Mouse (Mus musculus) spleen, embryonic (tissue): ENCODE measurements around the gene Adra2b.

ENCODE experiments used
- CTCF ChIA-PET: fragments of 350-600 bp; sonication (Branson Sonifier 250); formaldehyde crosslinking; loops from one replicate; lab custom pipeline; 2022; lab: Charles Lee

Adra2b gene

DNA sequence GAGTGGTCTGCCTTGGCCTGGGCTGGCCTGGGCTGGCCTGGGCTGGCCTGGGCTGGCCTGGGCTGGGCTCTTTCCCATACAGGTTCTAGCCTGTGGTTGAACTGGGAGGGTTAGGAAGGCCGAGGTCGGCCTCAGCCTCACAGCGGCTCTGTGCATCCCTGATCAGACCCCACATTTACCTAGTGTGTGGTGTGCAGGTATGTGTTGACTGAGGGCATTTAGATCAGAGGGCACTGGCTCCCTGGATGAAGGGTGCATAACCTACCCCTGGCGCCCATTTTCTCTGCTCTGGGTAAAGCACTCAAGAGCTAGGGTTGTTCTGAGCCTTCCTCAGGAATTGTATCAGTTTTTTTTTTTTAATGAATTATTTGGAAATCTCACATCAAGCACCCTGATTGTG is 24.6 kb upstream of the Adra2b start, which contains the start of gene Astl:
Astl (plus strand) TSS at position 224 of the 400 bp plus-strand sequence.
- CTCF ChIA-PET: interaction anchor here (0.7 to 0.9 kb wide), 2 partner anchors 24 to 749 kb away, joined by 3 read pairs; no protein-coding TSS in a partner anchor

DNA sequence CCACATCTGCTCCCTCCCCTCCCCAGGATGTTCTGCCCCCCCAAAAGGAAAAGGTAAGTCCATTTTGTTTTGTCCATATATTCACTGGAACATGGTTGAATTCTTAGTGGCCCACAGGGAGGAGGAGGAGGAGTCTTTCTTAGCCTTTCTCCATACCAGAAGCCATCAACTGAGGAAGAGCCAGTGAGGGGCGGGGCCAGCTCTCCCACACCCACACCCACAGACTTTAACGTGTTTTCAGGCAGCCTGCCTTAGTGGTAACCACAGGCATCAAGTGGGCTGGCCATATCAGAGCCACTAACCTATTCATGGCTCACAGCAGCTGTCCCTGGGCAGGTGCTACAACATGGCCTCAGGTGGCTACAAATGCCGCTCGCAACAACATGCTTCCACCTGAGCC is 24.2 kb upstream of the Adra2b start:
- CTCF ChIA-PET: interaction anchor here (0.7 to 0.9 kb wide), 3 partner anchors 14 to 749 kb away, joined by 3 read pairs; no protein-coding TSS in a partner anchor

DNA sequence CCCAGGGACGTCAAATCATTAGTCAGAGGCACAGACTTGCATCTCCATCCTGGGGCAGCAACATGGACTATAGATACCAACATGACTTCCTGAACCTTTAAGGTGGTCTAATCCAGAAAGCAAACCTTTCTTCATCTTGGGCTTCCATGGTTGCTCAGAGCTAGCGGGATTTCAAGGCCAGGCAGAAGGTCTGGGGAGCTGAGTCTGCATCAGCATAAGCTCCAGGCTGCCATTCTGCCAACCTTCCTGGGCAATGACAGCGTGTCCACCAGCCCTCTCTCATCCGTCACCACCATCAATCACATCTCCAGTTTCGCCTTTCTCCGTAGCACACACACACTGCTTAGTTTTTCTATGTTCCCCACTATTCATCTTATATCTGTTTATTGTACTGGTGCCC is 23.7 kb upstream of the Adra2b start:
- CTCF ChIA-PET: interaction anchor here (0.9 kb wide), 2 partner anchors 14 to 25 kb away, joined by 3 read pairs; no protein-coding TSS in a partner anchor

DNA sequence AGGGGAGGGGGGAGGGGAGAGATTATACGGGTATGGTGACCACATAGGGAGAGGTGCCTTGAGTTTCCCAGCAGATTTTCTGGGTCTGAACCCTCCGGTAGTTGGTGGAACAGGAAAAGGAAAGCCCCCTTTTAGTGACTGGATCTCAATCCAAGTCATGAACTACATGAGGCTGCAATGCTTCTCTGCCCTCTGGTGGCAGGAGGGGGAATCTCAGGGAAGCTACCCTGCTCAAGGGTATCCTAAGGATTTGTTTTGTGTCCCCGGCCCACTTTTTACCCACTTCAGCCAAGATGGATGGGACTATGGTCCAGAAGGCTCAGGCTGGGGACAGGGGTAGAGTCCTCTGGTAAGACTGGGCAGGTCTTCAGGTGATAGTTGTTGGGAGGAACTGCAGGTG is 21.8 kb upstream of the Adra2b start:
- CTCF ChIA-PET: interaction anchor here (0.6 to 2.3 kb wide), 5 partner anchors 14 to 78 kb away, joined by 3 to 15 read pairs (median 7); no protein-coding TSS in a partner anchor

DNA sequence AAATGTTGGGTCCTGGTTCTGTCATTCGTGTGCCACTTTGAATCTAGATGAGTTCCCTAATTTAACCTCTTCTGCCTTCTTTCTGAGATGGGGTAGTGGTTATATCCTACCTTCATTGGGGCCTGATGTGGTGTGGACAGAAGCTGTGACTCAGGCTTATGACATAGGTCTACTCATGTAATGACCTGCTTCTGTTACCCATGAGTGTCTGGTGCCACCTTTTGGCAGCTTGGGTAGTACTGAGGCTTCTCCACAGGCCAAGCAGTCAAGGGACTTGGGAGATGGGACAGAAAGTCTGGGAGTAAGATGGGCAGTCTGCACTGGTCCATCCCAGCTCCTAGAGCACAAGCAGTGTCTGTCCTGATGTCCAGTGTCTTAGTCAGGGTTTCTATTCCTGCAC is 16.7 kb upstream of the Adra2b start:
- CTCF ChIA-PET: interaction anchor here (1.1 kb wide), 1 partner anchor 40 kb away, joined by 4 read pairs; no protein-coding TSS in a partner anchor

DNA sequence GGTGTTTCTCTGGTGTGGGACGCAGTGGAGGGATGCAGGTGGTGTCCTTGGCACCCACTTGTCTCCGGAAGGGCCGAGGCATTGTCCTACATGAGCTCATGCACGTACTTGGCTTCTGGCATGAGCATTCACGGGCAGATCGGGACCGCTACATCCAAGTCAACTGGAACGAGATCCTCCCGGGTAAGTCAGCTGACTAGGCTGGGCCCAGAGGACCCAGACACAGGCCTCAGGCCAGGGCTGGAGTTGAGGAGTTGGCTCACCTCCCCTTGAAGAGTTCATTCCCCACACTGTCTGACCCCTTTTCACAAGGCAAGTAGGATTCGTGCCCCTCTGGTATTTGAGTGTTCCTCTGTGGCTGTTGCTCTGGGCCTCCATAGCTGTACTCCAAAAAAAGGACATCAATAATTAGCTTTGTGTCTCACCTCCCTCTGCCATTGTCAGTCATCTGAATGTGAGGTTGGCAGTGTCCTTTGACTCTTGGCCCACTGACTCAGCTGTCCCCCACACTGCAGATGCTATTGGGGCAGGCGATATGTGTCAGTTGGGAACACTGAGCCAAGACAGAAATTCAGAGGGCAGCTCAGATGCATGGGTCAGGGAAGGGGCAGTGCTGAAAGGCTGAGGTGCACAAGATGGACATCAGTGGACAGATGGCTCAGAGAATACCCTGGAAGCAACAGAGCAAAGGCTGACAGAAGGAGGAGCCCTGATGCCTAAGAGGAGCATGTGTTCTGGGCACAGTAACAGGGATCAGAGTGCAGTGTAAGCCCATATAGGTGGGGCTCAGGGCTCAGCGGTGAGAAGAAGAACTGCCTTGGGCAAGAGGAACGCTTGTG is 15.6 kb upstream of the Adra2b start:
- CTCF ChIA-PET: interaction anchor here (1.1 kb wide), 1 partner anchor 41 kb away, joined by 4 read pairs; no protein-coding TSS in a partner anchor

DNA sequence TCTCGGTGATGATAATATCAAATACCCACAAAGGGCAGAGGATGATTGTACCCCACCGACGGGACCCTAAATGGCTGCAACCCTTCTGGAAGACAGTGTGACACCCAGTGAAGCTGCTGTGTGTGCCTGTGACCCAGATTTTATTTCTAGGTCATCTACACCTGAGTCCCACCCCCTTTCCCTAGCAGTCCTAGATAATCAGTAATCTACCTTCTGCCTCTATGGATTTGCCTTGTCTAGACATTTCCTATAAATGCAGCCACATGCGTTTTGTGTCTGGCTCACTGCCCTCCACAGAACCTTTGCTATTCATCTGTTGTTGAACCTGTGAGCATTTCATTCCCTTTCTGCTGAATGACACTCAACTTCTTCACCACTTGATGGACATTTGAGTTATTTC is 9.1 kb upstream of the Adra2b start:
- CTCF ChIA-PET: no interaction called here

DNA sequence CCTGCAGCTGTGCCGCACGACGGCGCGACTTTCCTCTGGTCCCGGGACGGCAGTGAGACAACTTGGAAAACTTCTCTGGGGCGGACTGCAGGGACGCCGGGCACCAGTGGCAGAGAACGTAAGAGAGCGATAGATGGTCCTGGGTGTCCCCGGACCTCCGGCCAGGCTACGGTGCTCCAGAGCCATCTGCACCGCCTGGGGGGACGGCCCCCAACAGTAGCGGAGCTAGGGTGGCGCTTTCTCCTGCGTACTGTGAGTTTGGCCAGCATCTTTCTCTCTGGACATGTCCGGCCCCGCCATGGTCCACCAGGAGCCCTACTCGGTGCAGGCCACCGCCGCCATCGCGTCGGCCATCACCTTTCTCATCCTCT is 259 bp downstream of the Adra2b start:
- CTCF ChIA-PET: no interaction called here

DNA sequence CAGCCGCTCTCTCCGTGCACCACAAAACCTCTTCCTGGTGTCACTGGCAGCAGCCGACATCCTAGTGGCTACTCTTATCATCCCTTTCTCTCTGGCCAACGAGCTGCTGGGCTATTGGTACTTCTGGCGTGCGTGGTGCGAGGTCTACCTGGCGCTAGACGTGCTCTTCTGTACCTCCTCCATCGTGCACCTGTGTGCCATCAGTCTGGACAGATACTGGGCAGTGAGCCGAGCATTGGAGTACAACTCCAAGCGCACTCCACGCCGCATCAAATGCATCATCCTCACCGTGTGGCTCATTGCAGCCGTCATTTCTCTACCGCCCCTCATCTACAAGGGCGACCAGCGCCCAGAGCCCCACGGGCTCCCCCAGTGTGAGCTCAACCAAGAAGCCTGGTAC is 688 bp downstream of the Adra2b start:
- CTCF ChIA-PET: no interaction called here

DNA sequence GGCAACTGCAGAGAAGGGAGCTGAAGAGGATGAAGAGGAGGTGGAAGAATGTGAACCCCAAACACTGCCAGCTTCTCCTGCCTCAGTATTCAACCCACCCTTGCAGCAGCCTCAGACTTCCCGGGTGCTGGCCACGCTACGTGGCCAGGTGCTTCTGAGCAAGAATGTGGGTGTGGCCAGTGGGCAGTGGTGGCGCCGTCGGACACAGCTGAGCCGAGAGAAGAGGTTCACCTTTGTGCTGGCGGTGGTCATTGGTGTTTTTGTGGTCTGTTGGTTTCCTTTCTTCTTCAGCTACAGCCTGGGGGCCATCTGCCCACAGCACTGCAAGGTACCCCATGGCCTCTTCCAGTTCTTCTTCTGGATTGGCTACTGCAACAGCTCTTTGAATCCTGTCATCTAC is 1.4 kb downstream of the Adra2b start:
- CTCF ChIA-PET: no interaction called here

DNA sequence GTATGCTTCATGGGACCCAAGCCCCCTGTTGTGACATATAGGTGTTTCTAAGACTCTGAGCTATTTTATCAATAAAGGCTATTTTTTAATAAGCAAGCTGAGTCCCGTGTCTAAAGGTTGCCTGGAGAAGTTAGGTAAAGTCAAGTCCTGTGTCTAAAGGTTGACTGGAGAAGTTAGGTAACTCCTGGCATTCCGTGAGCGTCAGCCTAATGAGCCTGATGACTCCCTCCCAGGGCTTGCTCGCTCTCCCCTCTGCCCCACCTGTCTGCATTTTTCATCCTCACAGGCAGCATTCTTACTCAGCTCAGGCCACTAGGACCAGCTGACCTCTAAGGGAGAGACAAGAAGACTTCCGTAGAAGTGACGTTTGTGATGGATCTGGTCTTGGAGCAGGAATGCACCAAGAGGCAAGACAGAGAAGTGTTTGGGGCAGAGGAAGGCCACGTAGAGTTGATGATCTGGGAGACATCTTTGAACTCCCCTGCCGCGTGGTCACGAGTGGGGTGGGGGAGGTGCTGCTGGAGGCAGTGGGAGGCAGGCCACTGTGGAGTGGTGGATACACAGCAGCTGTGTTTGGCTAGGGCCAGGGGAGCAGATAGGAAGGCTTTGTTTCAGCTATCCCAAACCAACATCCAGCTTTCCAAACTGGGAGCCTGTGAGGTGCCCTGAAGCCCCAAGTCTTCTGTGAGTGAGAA is 4.3 kb downstream of the Adra2b start:
- CTCF ChIA-PET: no interaction called here

DNA sequence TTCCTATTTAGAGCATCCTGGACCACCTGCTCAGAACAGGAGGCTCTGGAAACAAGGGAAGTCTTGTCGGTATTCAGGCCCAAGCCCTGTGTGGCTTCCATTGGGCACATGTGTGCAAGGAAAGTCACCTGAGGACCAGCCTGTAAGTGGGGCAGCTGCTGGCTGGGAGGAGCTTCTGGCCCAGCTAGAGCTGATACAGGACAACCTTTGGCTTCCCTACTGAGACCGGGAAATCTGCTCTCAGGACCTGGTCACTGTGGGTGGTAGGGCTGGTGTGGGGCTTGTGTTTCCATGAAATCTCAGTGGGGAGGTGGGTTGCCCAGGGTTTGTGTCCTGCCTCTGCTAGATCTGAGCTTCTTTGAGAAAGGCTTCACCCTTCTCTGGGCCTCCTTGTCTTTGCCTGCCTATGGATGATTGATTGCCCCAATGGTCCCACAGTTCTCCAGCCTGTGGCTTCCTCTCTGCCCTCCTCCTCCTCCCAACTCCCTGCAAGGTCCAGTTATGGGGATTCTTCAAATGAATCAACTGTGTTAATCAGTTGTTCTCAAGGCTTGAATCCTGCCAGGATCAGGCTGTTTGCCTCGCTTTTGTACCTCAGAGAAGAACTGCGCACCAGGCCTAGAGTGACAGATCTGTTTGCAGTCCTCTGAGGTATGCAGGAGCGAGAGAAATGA is 6.8 kb downstream of the Adra2b start:
- CTCF ChIA-PET: no interaction called here

DNA sequence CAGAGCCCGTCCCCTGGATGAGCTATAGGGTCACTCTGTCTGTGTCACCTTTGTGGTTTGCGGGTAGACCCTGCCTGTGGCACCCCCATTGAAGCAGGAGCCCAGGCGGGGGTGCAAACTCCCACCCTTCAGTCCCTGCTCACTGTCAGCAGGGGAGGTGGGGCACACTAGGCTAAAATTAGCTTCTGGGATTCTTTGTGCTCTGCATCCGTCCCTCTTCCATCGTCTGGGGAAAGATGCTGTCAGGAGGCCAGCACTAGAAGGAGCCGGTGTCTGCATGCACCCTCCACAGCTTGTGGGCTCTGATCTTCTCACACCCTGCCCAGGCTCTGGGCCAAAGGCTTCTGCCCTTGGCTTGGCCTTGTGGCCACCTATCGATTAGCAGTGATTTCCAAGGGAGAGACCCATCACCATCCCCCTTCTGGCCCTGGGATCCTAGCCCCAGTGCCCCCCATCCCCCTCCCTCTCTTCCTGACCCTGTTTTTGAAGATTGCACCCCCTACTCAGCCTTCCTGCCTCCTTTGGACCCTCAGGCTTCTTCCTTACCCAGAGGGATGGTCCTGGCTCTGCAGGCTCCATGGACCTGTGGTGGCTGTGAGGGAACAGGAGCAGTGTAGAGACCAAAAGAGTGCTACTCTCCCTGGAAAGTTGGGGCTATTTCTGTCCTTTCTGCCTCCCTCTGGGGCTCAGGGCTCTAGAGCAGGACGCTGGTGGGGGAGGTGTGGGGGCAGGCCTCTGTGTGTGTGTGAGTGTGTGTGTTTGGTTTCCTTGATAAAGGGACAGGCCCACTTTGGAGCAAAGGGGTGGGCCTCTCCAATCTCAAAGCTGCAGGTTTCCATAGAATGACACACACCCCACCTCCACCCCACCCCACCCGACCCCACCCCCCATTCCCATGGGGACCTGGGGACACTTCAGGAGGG is 7.8 kb downstream of the Adra2b start:
- CTCF ChIA-PET: no interaction called here

DNA sequence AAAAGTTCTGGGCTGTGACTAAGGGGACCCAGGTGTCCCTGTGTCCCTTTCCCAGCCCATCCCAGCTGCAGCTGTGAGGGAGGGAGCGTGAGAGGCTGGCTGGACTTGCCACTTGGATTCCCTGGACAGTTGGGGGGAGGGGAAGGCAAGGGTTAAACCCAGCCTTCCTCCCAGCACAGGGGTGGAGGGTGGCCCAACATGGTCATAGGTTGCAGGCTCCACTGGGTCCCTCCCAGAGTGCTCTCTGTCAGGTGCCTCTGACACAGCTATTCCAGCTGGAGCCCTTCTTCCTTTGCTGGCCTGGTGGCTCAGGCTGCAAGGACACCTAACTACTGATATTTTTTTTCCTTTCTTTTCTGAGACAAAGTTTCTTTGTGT is 8.5 kb downstream of the Adra2b start:
- CTCF ChIA-PET: no interaction called here

DNA sequence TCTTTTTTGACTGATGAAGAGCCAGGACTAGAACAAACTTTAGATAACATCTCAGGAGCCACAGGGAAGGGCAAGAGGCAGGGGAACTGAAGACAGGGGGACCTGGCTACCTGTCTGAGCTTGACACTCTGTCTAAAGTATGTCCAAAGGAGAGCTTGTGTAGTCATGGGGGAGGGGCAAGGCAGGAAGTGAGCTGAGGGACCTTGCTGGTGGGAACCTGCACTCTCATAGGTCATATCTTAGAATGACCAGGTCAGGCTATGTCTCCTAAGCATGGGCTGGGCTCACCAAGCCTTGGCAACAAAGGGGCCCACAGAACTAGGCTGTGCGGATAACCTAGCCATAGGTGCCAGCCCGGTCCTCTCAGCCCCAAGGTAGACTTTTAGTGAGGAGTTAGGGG is 9.1 kb downstream of the Adra2b start:
- CTCF ChIA-PET: no interaction called here

DNA sequence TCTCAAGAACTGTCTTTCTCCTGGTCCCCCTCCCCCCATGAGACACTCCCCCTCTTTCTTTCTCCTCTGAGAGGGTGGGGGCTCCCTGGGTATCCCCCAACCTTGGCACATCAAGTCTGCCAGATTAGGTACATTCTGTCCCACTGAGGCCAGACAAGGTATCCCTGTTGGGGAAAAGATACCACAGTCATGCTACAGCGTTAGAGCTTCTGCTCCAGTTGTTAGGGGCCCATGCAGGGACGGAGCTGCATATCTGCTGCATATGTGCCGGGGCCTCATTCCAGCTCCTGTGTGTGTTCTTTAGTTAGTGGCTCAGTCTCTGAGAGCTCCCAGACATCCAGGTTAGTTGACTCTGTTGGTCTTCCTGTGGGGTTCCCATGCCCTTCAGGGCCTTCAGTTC is 11.1 kb downstream of the Adra2b start:
- CTCF ChIA-PET: no interaction called here

DNA sequence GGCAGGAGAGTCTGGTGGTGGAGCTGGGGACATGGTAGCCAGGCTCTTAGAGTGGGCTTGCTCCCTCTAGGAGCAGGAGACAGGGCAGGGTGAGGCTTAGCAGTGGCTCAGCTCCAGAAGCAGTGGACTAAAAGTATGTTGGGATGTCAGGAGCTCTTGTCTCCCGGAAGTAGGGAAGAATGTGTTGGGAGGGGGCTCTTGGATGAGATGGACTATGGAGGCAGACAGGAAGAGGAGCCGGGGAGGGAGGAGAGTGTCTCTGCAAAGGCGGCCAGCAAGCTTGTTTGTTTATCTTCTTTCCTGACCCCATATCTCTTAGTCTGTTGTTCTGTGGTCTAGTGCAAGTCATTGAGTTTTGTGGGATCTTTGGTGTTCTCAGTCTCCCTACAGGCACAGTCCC is 12.1 kb downstream of the Adra2b start:
- CTCF ChIA-PET: no interaction called here

DNA sequence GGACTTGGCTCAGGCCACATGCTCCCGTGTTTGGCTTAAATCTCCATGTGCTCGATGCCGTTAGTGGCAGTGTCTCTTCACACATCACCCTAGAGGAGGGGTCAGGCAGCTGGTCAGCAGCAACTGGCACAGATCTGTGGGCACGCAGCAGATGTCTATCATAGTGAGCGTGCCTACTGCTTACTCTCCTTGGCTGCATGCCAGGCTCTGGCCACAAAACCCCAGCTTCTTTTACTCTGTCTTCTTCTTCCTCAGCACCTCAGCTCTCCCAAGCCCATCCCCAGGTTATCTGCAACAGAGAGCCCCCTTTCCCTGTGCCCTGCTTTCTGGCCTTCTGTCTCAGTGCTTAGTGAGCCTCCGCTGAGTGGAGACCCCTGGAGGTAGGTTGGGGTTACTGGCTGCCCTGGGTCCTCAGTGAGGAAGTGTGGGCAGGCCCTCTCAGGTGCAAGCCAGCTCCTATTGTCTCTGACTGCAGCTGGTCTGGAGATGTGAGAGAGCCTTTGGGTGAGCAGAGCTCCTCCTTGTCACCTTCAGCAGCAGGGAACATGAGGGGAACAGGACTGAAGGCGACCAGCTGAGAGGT is 12.8 kb downstream of the Adra2b start:
- CTCF ChIA-PET: no interaction called here

DNA sequence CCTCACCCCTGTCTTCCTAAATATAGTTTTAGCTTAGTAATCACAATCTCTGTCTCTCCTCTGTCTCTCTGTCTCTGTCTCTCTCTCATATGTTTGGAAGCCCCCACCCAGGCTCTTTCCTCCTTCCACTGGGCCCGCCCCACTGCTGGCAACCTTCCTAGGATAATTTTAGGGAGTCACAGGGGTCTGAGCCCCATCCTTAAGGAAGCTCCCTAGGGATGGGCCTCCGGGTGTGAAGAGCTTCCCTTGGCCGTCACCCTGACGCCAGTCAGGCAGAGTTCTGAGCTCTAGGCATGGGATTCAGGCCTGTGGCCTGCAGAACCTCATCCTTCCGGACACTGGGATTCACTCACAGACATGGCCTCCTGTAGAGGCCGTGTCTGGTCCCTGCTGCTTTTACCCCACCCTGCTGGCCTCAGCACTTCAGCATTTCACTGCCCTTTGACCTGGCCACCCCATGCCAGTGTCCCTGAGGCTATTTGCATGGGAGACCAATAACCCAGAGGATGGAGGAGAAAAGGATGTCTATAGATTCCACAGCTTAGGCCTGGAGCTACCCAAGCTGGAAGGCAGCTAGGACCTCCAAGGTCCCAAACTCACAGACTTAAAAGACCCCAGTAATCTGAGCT is 13.5 kb downstream of the Adra2b start:
- CTCF ChIA-PET: no interaction called here

DNA sequence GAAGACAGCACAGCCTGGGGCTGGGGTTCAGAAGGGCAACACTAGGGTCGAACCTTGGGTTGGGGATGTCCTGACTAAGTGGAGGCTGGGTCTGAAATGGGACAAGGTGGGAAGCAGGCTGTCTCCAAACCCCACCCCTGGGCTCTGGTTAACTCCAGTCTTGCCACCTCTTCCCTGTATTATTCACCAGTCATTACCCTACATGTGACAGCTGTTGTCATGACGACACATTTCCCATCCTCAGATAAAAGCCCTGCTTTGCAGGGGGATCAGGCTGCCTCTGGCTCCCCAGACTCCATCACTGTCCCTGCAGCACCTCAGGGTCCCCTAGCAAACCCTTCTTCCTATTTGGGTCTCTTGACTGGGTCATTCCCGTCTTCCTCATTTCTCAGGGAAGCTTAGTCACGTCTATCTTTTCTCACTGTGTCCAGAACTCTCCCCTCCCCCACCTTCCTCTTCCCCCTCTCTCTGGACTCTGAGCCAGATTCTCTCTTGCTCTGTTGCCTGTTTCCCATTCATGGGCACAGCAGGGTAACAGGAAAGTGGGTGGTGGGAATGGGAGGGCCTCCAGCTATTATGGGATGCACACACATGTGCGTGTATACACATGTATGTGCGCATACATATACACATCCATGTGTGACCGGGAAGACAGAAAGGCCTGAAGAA is 15.1 kb downstream of the Adra2b start:
- CTCF ChIA-PET: no interaction called here
